Mouse (Mus musculus) lung, postnatal 0 days (tissue): ENCODE measurements at regions not wholly inside any gene's neighbourhood (a gene's known extent, or its start where the extent isn't known, plus 50 kb on each side); places are given as distances from the start of the nearest gene placed in this dataset.

Experiments
- ATAC-seq: fragments of 200-750 bp; cut with Nextera tagmentation; 2 replicates; pipeline ENCODE4 v1.8.0; 2017; ENCODE audit warnings: moderate library complexity
- DNase-seq: peaks from one replicate; pipeline ENCODE4 v3.0.0-alpha.2; 2016; ENCODE audit warnings: low spot score
- H3K27ac ChIP-seq: fragments of 300-500 bp; sonication (generic); 2 replicates; pipeline ENCODE4 v1.5.1; 2014; ENCODE audit warnings: antibody characterized with exemption, mild to moderate bottlenecking, low read length, mixed read lengths
- H3K27me3 ChIP-seq: fragments of 300-500 bp; sonication (generic); replicated peaks from 2 replicates; pipeline ENCODE4 v1.6.1; 2014; ENCODE audit warnings: low read length, mixed read lengths; ENCODE audit not compliant: insufficient read depth
- H3K36me3 ChIP-seq: fragments of 300-500 bp; sonication (generic); 2 replicates; pipeline ENCODE4 v1.6.1; 2014; ENCODE audit warnings: low read length, mixed read lengths; ENCODE audit not compliant: insufficient read depth
- H3K4me1 ChIP-seq: fragments of 300-500 bp; sonication (generic); 2 replicates; pipeline ENCODE4 v1.6.1; 2014; ENCODE audit warnings: antibody characterized with exemption, low read depth, low read length, mixed read lengths; ENCODE audit not compliant: insufficient read depth
- H3K4me2 ChIP-seq: fragments of 300-500 bp; sonication (generic); replicated peaks from 2 replicates; pipeline ENCODE4 v1.6.1; 2014; ENCODE audit warnings: low read depth, mild to moderate bottlenecking, low read length, moderate library complexity, mixed read lengths
- H3K4me3 ChIP-seq: fragments of 300-500 bp; sonication (generic); 2 replicates; pipeline ENCODE4 v1.5.1; 2014; ENCODE audit warnings: low read depth, low read length
- H3K9ac ChIP-seq: fragments of 300-500 bp; sonication (generic); replicated peaks from 2 replicates; pipeline ENCODE4 v1.6.1; 2014; ENCODE audit warnings: low read depth, mild to moderate bottlenecking
- H3K9me3 ChIP-seq: fragments of 300-500 bp; sonication (generic); 2 replicates; pipeline ENCODE4 v1.6.1; 2016; ENCODE audit warnings: low read length, mixed read lengths
- CTCF ChIP-seq: IDR thresholded peaks from 2 replicates; pipeline ENCODE4 v1.5.1; 2016; ENCODE audit warnings: antibody characterized with exemption, mild to moderate bottlenecking
- EP300 ChIP-seq: IDR thresholded peaks from 2 replicates; pipeline ENCODE4 v1.6.1; 2016; ENCODE audit warnings: antibody characterized with exemption, mild to moderate bottlenecking, control low read depth
- WGBS: fragments of 180-500 bp; shearing (Covaris S2); extraction: QIAGEN DNeasy Blood & Tissue Kit; methylation state at CpG from one replicate; pipeline ENCODE4 v1.1.7; 2014; 5-methylcytosine and 5-hydroxymethylcytosine counted together

- TF ChIP-seq CTCF = no peak
- TF ChIP-seq EP300 = no peak
- Histone ChIP-seq H3K27me3 (no peaks in the 10 kb centered on the region), H3K4me3 (peak overlapping the region; percentile 10; the same call in 1 of the 2 replicates), H3K27ac (peak overlapping the region; percentile 32; the same call in 1 of the 2 replicates), H3K4me2 (peak overlapping the region; percentile 34), H3K9ac (no peak overlapping the region), H3K36me3 (no peaks in the 10 kb centered on the region), H3K4me1 (peaks cover 7% of the 10 kb centered on the region; the same call in 1 of the 2 replicates), H3K9me3 (no peaks in the 10 kb centered on the region)
- 6% methylated on average over 16 of the region's 16 CpGs for WGBS
- ATAC-seq (peak; percentile 90), DNase-seq (peak; percentile 67)
Observed at GRCm38 (mm10) chr14:31891500-31892185, 61.2 kb upstream of the Ankrd28 start.

GRCm38 (mm10) chr14:31892186-31892510 lies 61.7 kb upstream of the Ankrd28 start:
- H3K9me3 ChIP-seq = no peaks in the 10 kb centered on the region
- H3K4me1 ChIP-seq = peaks cover 7% of the 10 kb centered on the region; the same call in 1 of the 2 replicates
- TF ChIP-seq CTCF (no peak), EP300 (no peak)
- DNase-seq = peak; percentile 13
- no peak overlapping the region for H3K4me3 ChIP-seq
- no peaks in the 10 kb centered on the region for H3K27me3 ChIP-seq
- peak; percentile 27; the same call in 1 of the 2 replicates for ATAC-seq
- no peak overlapping the region for H3K9ac ChIP-seq
- H3K27ac ChIP-seq = peak overlapping the region; percentile 32; the same call in 1 of the 2 replicates
- 28% methylated on average over 6 of the region's 6 CpGs for WGBS
- no peak overlapping the region; the same call in 1 of the 2 replicates for H3K4me2 ChIP-seq
- no peaks in the 10 kb centered on the region for H3K36me3 ChIP-seq

- 52% methylated on average over 1 of the region's 1 CpGs for WGBS
- no peaks in the 10 kb centered on the region for H3K36me3 ChIP-seq
- peaks cover 7% of the 10 kb centered on the region; the same call in 1 of the 2 replicates for H3K4me1 ChIP-seq
- H3K9ac ChIP-seq = no peak overlapping the region
- no peaks in the 10 kb centered on the region for H3K27me3 ChIP-seq
- ATAC-seq = no peak
- no peak for TF ChIP-seq CTCF
- TF ChIP-seq EP300 = no peak
- DNase-seq = no peak
- H3K9me3 ChIP-seq = no peaks in the 10 kb centered on the region
- no peak overlapping the region for H3K27ac ChIP-seq
- no peak overlapping the region for H3K4me3 ChIP-seq
- H3K4me2 ChIP-seq = no peak overlapping the region
Observed at GRCm38 (mm10) chr14:31896500-31896899, 66.0 kb upstream of the Ankrd28 start.

- 76% methylated on average over 8 of the region's 8 CpGs for WGBS
- Histone ChIP-seq H3K9me3 (no peaks in the 10 kb centered on the region), H3K4me3 (no peak overlapping the region), H3K27ac (no peak overlapping the region), H3K27me3 (no peaks in the 10 kb centered on the region), H3K9ac (no peak overlapping the region), H3K4me2 (no peak overlapping the region), H3K4me1 (no peaks in the 10 kb centered on the region), H3K36me3 (no peaks in the 10 kb centered on the region)
- ATAC-seq (no peak), DNase-seq (no peak)
- no peak for TF ChIP-seq CTCF
- no peak for TF ChIP-seq EP300
Observed at GRCm38 (mm10) chr14:31899504-31899903, 69.1 kb upstream of the Ankrd28 start.

- Histone ChIP-seq H3K4me1 (no peaks in the 10 kb centered on the region), H3K4me3 (no peak overlapping the region), H3K27ac (no peak overlapping the region), H3K9me3 (no peaks in the 10 kb centered on the region), H3K9ac (no peak overlapping the region), H3K27me3 (no peaks in the 10 kb centered on the region), H3K36me3 (no peaks in the 10 kb centered on the region), H3K4me2 (no peak overlapping the region)
- ATAC-seq (no peak), DNase-seq (peak; percentile 29)
- WGBS = 57% methylated on average over 4 of the region's 4 CpGs
- TF ChIP-seq CTCF = no peak
- TF ChIP-seq EP300 = no peak
Observed at GRCm38 (mm10) chr14:31899906-31900305, 69.5 kb upstream of the Ankrd28 start.

- H3K27ac ChIP-seq = no peak overlapping the region
- H3K9me3 ChIP-seq = no peaks in the 10 kb centered on the region
- no peaks in the 10 kb centered on the region for H3K27me3 ChIP-seq
- WGBS = 27% methylated on average over 4 of the region's 4 CpGs
- no peak for TF ChIP-seq CTCF
- TF ChIP-seq EP300 = no peak
- no peaks in the 10 kb centered on the region for H3K36me3 ChIP-seq
- no peaks in the 10 kb centered on the region for H3K4me1 ChIP-seq
- H3K4me2 ChIP-seq = no peak overlapping the region
- ATAC-seq (no peak), DNase-seq (peak; percentile 10)
- no peak overlapping the region for H3K9ac ChIP-seq
- H3K4me3 ChIP-seq = no peak overlapping the region
Observed at GRCm38 (mm10) chr14:31901901-31902300, 71.5 kb upstream of the Ankrd28 start.

- Histone ChIP-seq H3K36me3 (no peaks in the 10 kb centered on the region), H3K4me1 (no peaks in the 10 kb centered on the region), H3K9me3 (no peaks in the 10 kb centered on the region), H3K9ac (no peak overlapping the region), H3K27me3 (no peaks in the 10 kb centered on the region), H3K4me3 (no peak overlapping the region), H3K27ac (no peak overlapping the region), H3K4me2 (no peak overlapping the region)
- no peak for TF ChIP-seq EP300
- TF ChIP-seq CTCF = no peak
- ATAC-seq (no peak), DNase-seq (no peak)
- WGBS = 40% methylated on average over 3 of the region's 3 CpGs
Observed at GRCm38 (mm10) chr14:31903664-31904063, 73.2 kb upstream of the Ankrd28 start.
